Mouse (Mus musculus) left cerebral cortex, adult 2 months (tissue): ENCODE measurements around the gene Gm17581. TPM values are rescaled to one million over a fixed set of nuclear protein-coding genes. Genes with fewer than 3 reads are reported as not detected.
A peak's percentile ranks its signal among the peaks of the same experiment; 100 is the strongest.
"Not testable (repeated sequence)": the region's sequence is repeated elsewhere in the genome, so short reads cannot be mapped to it uniquely, and the experiment has no call there.

Experiments used
- DNase-seq, 2 experiments: peaks; one replicate each; pipeline ENCODE4 v3.0.0; 2021 to 2022; ENCODE audit warnings: low spot score in 2 of 2, mixed read lengths in 1 of 2; ENCODE audit errors: extremely low spot score in 1 of 2
- H3K27ac ChIP-seq: fragments of 200-600 bp; 2 replicates; pipeline ENCODE4 v1.8.1; 2022
- H3K4me3 ChIP-seq: fragments of 200-600 bp; 2 replicates; pipeline ENCODE4 v1.8.1; 2022
- CTCF ChIP-seq: fragments of 200-600 bp; IDR thresholded peaks from 2 replicates; pipeline ENCODE4 v1.8.1; 2022; ENCODE audit warnings: antibody characterized with exemption, mild to moderate bottlenecking, moderate library complexity
- intact Hi-C: fragments of 180-260 bp; cut with DNase I; formaldehyde crosslinking; loops from one replicate; pipeline ENCODE4 v1.15.1; 2025
- long read RNA-seq, 2 experiments: library from polyadenylated mRNA; stranded (forward); transcript quantifications; one replicate each; pipeline ENCODE4 v2.0.0; 2021; ENCODE audit warnings: borderline mapping rate in 2 of 2
- total RNA-seq, 2 experiments: library from RNA; stranded (reverse); gene quantifications; 2 replicates each; pipeline ENCODE4 v1.2.3; 2021

The Gm17581 gene
- total RNA-seq = not detected
- long read RNA-seq, experiment 1 = 0 reads
- long read RNA-seq, experiment 2 = 0 reads

DNA sequence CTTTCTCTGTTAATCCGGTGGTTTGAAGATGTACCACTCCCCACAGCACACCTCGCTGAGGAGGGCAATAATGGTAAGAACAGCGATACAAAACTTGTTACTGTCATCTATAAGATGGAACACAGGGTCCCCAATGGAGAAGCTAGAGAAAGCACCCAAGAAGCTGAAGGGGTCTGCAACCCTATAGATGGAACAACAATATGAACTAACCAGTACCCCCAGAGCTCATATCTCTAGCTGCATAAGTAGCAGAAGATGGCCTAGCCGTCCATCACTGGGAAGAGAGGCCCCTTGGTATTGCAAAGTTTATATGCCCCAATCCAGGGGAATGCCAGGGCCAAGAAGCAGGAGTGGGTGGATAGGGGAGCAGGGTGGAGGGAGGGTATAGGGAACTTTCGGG is at the start of gene Gm17581:
Gene Gm17581, minus strand, starts transcription at position 101 of the 400 bp plus-strand sequence.
- DNase-seq, intact Hi-C loops, H3K27ac ChIP-seq, H3K4me3 ChIP-seq: not testable (repeated sequence)

DNA sequence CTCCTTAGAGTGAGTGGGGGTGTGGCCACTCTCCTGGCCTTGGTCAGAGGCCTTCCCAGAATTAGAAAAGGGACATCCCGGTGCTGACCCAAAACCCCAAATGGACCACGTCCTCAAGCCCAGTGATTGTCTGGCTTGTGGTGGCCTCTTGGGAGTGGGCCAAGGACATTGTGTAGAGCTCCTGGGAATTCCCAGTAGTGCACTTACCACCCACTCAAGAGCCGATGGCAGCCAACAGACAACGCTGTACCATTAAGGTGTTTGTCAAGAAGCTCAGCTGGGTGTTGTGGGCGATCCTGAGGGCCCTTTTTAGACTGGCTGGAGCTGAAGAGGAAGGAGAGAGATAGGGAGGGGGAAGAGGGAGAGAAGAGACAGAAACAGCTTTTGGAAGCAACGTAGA is 48.9 kb upstream of the Gm17581 start:
- peak; percentile 27 to 61 for DNase-seq
- Histone ChIP-seq H3K4me3 (no peak overlapping the region), H3K27ac (no peak overlapping the region)
- intact Hi-C loops = no loop called here
- no peak for TF ChIP-seq CTCF

DNA sequence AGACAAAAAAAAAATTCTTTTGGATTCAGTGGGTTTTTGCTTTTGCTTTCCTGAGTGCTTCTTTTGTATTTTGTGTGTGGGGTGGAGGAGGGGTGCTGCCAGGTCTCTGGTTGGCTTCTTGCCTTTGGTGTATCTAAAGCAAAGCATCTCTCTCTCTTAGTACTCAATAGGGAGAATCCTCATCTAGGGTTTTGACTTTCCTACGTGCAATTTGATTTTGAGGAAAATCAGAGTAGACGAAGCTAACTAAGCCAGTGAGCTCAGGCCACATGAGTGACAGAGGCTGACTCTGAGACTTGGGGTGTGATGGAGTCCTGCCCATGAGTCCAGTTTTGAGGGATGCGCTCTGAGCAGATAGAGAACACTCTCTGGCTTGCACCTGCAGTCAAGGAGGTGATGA is 43.8 kb upstream of the Gm17581 start:
- no peak overlapping the region for H3K27ac ChIP-seq
- TF ChIP-seq CTCF = no peak
- no peak for DNase-seq
- no peak overlapping the region for H3K4me3 ChIP-seq
- intact Hi-C loops = loop anchor here (5.0 kb wide), 1 partner anchor 33 kb away; no protein-coding TSS in a partner anchor

DNA sequence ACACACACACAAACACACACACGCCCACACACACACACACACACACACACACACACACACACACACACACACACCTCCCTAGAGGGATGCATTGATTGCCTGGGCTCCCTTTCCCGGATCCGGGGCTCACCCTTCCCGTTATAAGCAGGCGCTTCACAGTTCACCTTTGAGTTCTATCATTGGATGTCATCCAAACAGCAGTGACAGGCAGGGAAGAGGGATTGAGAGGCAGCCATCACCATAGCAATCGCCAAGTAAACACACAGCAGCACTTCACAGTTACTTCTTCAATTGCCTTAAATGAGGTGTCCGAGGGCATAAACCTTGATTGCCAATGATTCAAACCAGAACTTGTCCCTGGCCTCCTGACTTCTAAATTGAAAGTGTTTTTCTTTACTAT is 43.4 kb upstream of the Gm17581 start:
- DNase-seq = no peak
- Histone ChIP-seq H3K4me3 (no peak overlapping the region), H3K27ac (no peak overlapping the region)
- no peak for TF ChIP-seq CTCF
- intact Hi-C loops = loop anchor here (5.0 kb wide), 1 partner anchor 33 kb away; no protein-coding TSS in a partner anchor

DNA sequence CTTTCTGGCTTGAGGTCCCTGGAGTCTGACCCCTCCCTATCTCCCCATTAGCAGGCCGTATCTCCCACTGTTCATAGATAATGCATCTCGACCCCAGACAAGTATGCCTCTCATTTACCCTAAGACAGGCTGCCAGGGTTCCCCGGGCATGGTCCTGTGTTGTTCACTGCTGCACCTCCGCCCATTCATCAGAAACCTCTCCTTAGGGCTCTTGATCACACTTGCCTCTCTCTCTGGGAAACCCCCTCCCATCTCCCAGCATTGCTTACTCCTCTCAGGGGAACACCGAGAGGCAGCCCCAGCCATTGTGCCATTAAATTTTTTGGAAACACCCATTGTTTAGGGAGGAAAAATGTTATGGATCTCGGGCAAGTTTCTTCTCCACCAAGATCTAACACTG is 42.3 kb upstream of the Gm17581 start:
- no peak overlapping the region for H3K27ac ChIP-seq
- no peak for DNase-seq
- no peak overlapping the region for H3K4me3 ChIP-seq
- no peak for TF ChIP-seq CTCF
- intact Hi-C loops = loop anchor here (5.0 kb wide), 1 partner anchor 34 kb away; no protein-coding TSS in a partner anchor

DNA sequence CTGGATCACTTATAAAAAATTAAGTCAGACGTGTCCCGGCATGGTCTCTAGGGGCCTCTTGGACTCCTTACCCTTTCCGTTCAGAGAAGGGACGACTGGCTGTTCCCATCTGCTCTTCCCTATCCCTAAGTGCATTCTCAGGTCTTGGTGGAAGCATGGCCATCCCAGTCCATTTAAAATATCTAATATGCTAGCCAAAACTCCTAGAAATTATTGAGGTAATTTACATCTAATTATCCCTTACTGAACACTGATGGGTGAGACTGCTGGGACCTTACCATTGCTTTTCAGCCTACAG is 42.0 kb upstream of the Gm17581 start:
- no peak overlapping the region for H3K4me3 ChIP-seq
- H3K27ac ChIP-seq = no peak overlapping the region
- TF ChIP-seq CTCF = no peak
- intact Hi-C loops = loop anchor here (5.0 kb wide), 1 partner anchor 35 kb away; no protein-coding TSS in a partner anchor
- DNase-seq = no peak

DNA sequence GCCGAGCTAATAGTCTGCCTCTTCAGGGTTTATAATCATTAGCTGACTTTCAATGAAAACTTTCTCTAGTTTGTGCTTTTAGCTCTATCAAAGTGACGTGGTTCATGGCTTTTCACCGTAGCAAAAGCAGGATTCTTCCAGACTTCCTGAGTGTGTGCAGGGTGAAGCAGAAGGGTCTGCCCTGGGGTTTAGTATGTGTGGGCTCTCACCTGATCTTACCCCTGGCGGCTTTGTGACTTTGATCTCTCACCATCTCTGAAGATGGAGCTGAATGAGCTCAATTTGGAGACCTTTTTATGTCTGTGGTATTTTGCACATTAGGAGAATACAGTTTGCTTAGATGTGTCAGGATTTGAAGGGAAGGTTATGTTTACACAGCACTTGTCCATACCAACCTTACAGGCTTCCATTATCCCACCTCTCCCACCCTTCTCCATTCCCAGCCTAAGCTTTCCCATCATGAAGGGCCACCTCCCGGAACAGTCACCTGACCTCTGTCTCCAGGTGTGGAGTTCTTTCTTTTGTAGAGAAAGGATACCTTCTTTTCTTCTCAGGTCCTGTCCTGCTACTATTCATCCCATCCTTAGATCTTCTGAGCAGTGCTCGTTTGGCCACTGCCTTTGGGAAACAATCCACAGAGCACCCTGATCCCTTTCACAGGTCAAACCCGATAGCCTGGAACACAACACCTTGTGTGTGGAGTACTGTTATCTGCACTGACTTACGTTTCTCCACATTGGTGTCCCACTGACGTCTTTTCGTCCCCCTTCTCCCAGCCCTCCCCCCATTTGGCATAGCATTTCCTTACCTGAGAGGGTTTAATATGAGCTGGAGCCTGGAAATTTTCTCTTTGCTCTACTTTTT is 41.4 kb upstream of the Gm17581 start:
- H3K4me3 ChIP-seq = no peak overlapping the region
- intact Hi-C loops = loop anchor here (5.0 kb wide), 1 partner anchor 35 kb away; no protein-coding TSS in a partner anchor
- no peak for TF ChIP-seq CTCF
- no peak overlapping the region for H3K27ac ChIP-seq
- DNase-seq = no peak

DNA sequence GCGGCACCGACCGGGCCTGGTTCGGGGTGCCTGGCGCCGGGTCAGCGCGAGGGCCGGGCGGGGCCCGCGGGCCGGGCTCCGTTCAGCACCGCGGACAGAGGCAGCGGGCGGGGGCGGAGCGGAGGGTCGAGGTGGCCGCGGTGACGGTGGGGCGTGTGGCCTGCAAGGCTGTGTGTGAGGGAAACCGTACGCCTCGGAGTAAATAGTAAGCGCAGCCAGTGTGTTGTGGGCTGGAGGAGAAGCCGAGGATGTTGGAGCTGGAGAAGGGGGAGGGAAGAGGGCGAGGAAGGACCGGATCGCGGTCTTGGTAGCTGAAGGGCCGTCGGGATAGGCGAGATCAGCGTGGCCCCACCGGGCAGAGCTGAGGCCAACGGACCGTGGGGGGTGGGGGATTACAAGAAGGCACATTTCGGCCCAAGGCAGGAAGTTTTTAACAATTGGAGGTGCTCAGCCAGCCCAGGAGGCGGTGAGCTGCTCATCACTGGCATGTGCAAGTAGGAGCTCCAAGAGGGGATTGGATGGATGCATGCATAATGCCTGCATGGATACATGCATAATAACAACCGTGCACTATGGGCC is 40.1 kb upstream of the Gm17581 start:
- H3K4me3 ChIP-seq = peak overlapping the region; percentile 66
- intact Hi-C loops = loop anchor here (5.0 kb wide), 1 partner anchor 37 kb away; no protein-coding TSS in a partner anchor
- no peak for TF ChIP-seq CTCF
- peak overlapping the region; percentile 71; the same call in 1 of the 2 replicates for H3K27ac ChIP-seq
- peak; percentile 32 to 50 for DNase-seq

DNA sequence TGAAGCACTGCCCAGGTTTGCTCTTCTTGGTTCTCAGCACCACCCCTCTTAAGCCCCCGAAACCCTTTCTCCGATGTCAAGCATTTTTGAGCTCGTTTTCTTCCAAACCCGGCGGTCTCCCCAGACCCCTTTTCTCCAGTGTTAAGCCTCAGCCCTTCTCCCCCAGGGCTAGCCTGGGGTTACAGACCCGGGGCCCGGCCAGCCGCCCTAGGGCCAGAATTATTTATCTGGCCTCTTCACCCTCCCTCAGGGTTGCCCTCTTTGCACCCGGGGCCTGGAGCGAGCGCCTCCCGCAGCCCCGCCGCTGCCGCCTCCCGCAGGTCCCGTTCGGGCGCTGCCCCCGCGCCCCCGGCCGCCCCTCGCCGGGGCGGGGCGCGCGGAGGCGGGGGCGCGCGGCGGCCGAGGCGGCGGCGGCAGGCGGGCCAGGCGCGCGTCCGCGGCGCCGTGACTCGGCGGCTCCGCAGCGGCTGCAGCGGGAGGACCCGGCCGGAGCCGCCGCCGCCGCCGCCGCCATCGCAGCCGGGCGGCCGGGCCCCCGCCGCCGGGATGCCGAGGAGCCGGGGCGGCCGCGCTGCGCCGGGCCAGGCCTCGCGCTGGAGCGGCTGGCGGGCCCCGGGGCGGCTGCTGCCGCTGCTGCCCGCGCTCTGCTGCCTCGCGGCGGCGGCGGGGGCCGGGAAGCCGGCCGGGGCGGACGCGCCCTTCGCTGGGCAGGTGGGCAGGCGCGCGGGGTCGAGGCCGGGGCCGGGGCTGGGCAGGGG is 39.4 kb upstream of the Gm17581 start, which contains the start of gene Mmp24:
Gene Mmp24, plus strand, starts transcription at position 416 of the 758 bp plus-strand sequence.
- Histone ChIP-seq H3K27ac (peak within 1 kb of the TSS; percentile 71; the same call in 1 of the 2 replicates), H3K4me3 (peak within 1 kb of the TSS; percentile 66)
- TF ChIP-seq CTCF = no peak
- no peak for DNase-seq
- intact Hi-C loops = loop anchor here (5.0 kb wide), 1 partner anchor 37 kb away; no protein-coding TSS in a partner anchor

DNA sequence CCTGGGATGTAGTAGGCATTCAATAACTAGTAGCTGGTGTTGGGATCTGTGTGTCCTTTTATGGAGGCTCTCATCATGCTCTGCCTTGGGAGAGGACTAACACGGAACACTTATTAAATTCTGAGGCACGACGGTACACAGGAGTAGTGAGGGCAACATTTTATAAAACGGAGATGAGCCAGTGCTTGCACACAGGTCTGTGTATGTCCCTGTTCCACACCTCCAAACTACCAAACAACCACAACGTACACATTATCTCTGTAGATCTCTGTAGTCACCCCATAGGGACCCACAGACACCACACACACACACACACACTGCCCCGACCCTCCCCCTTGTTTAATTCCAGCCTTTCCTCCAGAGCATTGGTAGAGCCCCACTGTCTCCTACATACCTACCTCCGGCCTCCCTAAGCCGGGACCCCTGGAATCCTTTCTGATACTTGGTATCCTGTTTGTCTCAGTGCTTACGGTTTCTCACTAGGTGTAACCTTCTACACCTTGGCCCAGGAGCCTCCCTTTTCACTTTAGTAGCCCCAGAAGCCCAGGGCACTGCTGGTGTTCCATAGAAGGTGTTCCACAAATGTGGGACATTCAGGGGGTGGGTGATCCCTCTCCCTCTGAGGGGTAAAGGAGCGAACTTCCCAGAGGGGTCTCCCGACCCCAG is 38.7 kb upstream of the Gm17581 start:
- Histone ChIP-seq H3K27ac (no peak overlapping the region; the same call in 1 of the 2 replicates), H3K4me3 (no peak overlapping the region; the same call in 1 of the 2 replicates)
- DNase-seq = no peak
- no peak for TF ChIP-seq CTCF
- intact Hi-C loops = no loop called here

DNA sequence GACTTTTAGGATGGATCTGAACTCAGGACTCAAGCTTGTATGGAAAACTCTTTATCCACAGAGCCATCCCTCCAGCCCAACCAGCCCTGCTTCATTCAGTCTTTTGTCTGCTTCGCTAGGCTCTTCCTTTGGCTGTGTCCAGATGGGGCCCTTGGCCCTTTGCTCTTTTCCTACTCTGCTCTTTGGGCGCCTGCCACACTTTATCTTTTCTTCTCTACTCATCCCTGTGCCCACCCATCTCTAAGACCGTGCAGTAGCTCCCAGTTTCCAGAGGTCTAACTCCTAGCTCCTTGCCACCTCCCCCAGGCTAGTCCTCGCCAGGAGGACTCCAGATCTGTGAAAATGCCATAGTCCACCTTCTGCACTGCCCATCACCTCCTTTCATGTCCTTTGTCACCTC is 38.0 kb upstream of the Gm17581 start:
- intact Hi-C loops = no loop called here
- no peak overlapping the region for H3K4me3 ChIP-seq
- no peak overlapping the region for H3K27ac ChIP-seq
- TF ChIP-seq CTCF = no peak
- no peak for DNase-seq
